Mouse (Mus musculus): ENCODE data around the gene Kcnh5. TPM values are rescaled to one million over a fixed set of nuclear protein-coding genes. Genes with fewer than 3 reads are reported as not detected.

Gene Kcnh5
- polyA plus RNA-seq, 1 experiment, result 0.14 TPM

- Histone ChIP-seq H3K4me1 (ENCODE audit: control insufficient read depth, insufficient read depth, low read length) (no peaks in the 10 kb centered on the region), H3K36me3 (ENCODE audit: control insufficient read depth, insufficient read depth, low read length) (no peaks in the 10 kb centered on the region), H3K4me3 (ENCODE audit: control insufficient read depth, low read depth, low read length) (no peak overlapping the region), H3K27ac (ENCODE audit: control insufficient read depth, insufficient read depth, low read depth, low read length) (no peak overlapping the region), H3K27me3 (ENCODE audit: control insufficient read depth, insufficient read depth, low read length) (no peaks in the 10 kb centered on the region)
- no peak for TF ChIP-seq CTCF (IDR thresholded peaks at IDR 0.05; ENCODE audit: control insufficient read depth, insufficient read depth, insufficient replicate concordance, low read depth, low read length)
- no peak for TF ChIP-seq POLR2A (IDR thresholded peaks at IDR 0.05; ENCODE audit: control insufficient read depth, low read depth, low read length)
Measured at GRCm38 (mm10) chr12:75170970-75171369, 6.2 kb downstream of the Kcnh5 start.

- Histone ChIP-seq H3K27me3 (ENCODE audit: control insufficient read depth, insufficient read depth, low read length) (no peaks in the 10 kb centered on the region), H3K36me3 (ENCODE audit: control insufficient read depth, insufficient read depth, low read length) (no peaks in the 10 kb centered on the region), H3K4me1 (ENCODE audit: control insufficient read depth, insufficient read depth, low read length) (no peaks in the 10 kb centered on the region), H3K4me3 (ENCODE audit: control insufficient read depth, low read depth, low read length) (no peak overlapping the region), H3K27ac (ENCODE audit: control insufficient read depth, insufficient read depth, low read depth, low read length) (no peak overlapping the region)
- no peak for TF ChIP-seq CTCF (IDR thresholded peaks at IDR 0.05; ENCODE audit: control insufficient read depth, insufficient read depth, insufficient replicate concordance, low read depth, low read length)
- no peak for TF ChIP-seq POLR2A (IDR thresholded peaks at IDR 0.05; ENCODE audit: control insufficient read depth, low read depth, low read length)
Measured at GRCm38 (mm10) chr12:75153076-75153568, 24.0 kb downstream of the Kcnh5 start.

- Histone ChIP-seq H3K4me1 (ENCODE audit: control insufficient read depth, insufficient read depth, low read length) (no peaks in the 10 kb centered on the region), H3K27ac (ENCODE audit: control insufficient read depth, insufficient read depth, low read depth, low read length) (no peak overlapping the region), H3K27me3 (ENCODE audit: control insufficient read depth, insufficient read depth, low read length) (no peaks in the 10 kb centered on the region), H3K4me3 (ENCODE audit: control insufficient read depth, low read depth, low read length) (no peak overlapping the region), H3K36me3 (ENCODE audit: control insufficient read depth, insufficient read depth, low read length) (no peaks in the 10 kb centered on the region)
- TF ChIP-seq CTCF (IDR thresholded peaks at IDR 0.05; ENCODE audit: control insufficient read depth, insufficient read depth, insufficient replicate concordance, low read depth, low read length) (no peak), POLR2A (IDR thresholded peaks at IDR 0.05; ENCODE audit: control insufficient read depth, low read depth, low read length) (no peak)
Measured at GRCm38 (mm10) chr12:75139792-75140191, 37.3 kb downstream of the Kcnh5 start.

GRCm38 (mm10) chr12:75091921-75092320, 85.2 kb downstream of the Kcnh5 start:
- no peaks in the 10 kb centered on the region for H3K36me3 ChIP-seq (ENCODE audit: control insufficient read depth, insufficient read depth, low read length)
- no peaks in the 10 kb centered on the region for H3K27me3 ChIP-seq (ENCODE audit: control insufficient read depth, insufficient read depth, low read length)
- H3K4me1 ChIP-seq (ENCODE audit: control insufficient read depth, insufficient read depth, low read length), result no peaks in the 10 kb centered on the region
- no peak overlapping the region for H3K4me3 ChIP-seq (ENCODE audit: control insufficient read depth, low read depth, low read length)
- no peak for TF ChIP-seq POLR2A (IDR thresholded peaks at IDR 0.05; ENCODE audit: control insufficient read depth, low read depth, low read length)
- TF ChIP-seq CTCF (IDR thresholded peaks at IDR 0.05; ENCODE audit: control insufficient read depth, insufficient read depth, insufficient replicate concordance, low read depth, low read length), result no peak
- H3K27ac ChIP-seq (ENCODE audit: control insufficient read depth, insufficient read depth, low read depth, low read length), result no peak overlapping the region

GRCm38 (mm10) chr12:75090957-75091356, 86.2 kb downstream of the Kcnh5 start:
- Histone ChIP-seq H3K4me1 (ENCODE audit: control insufficient read depth, insufficient read depth, low read length) (no peaks in the 10 kb centered on the region), H3K27me3 (ENCODE audit: control insufficient read depth, insufficient read depth, low read length) (no peaks in the 10 kb centered on the region), H3K36me3 (ENCODE audit: control insufficient read depth, insufficient read depth, low read length) (no peaks in the 10 kb centered on the region), H3K4me3 (ENCODE audit: control insufficient read depth, low read depth, low read length) (no peak overlapping the region), H3K27ac (ENCODE audit: control insufficient read depth, insufficient read depth, low read depth, low read length) (no peak overlapping the region)
- no peak for TF ChIP-seq CTCF (IDR thresholded peaks at IDR 0.05; ENCODE audit: control insufficient read depth, insufficient read depth, insufficient replicate concordance, low read depth, low read length)
- TF ChIP-seq POLR2A (IDR thresholded peaks at IDR 0.05; ENCODE audit: control insufficient read depth, low read depth, low read length), result no peak

GRCm38 (mm10) chr12:75077175-75077574, 100.0 kb downstream of the Kcnh5 start:
- no peak for TF ChIP-seq CTCF (IDR thresholded peaks at IDR 0.05; ENCODE audit: control insufficient read depth, insufficient read depth, insufficient replicate concordance, low read depth, low read length)
- TF ChIP-seq POLR2A (IDR thresholded peaks at IDR 0.05; ENCODE audit: control insufficient read depth, low read depth, low read length), result no peak
- H3K4me3 ChIP-seq (ENCODE audit: control insufficient read depth, low read depth, low read length), result no peak overlapping the region
- no peaks in the 10 kb centered on the region for H3K27me3 ChIP-seq (ENCODE audit: control insufficient read depth, insufficient read depth, low read length)
- H3K27ac ChIP-seq (ENCODE audit: control insufficient read depth, insufficient read depth, low read depth, low read length), result no peak overlapping the region
- H3K36me3 ChIP-seq (ENCODE audit: control insufficient read depth, insufficient read depth, low read length), result no peaks in the 10 kb centered on the region
- no peaks in the 10 kb centered on the region for H3K4me1 ChIP-seq (ENCODE audit: control insufficient read depth, insufficient read depth, low read length)

- TF ChIP-seq CTCF (IDR thresholded peaks at IDR 0.05; ENCODE audit: control insufficient read depth, insufficient read depth, insufficient replicate concordance, low read depth, low read length) (no peak), POLR2A (IDR thresholded peaks at IDR 0.05; ENCODE audit: control insufficient read depth, low read depth, low read length) (no peak)
- no peaks in the 10 kb centered on the region for H3K27me3 ChIP-seq (ENCODE audit: control insufficient read depth, insufficient read depth, low read length)
- H3K36me3 ChIP-seq (ENCODE audit: control insufficient read depth, insufficient read depth, low read length), result no peaks in the 10 kb centered on the region
- H3K4me3 ChIP-seq (ENCODE audit: control insufficient read depth, low read depth, low read length), result no peak overlapping the region
- no peaks in the 10 kb centered on the region for H3K4me1 ChIP-seq (ENCODE audit: control insufficient read depth, insufficient read depth, low read length)
- no peak overlapping the region for H3K27ac ChIP-seq (ENCODE audit: control insufficient read depth, insufficient read depth, low read depth, low read length)
Measured at GRCm38 (mm10) chr12:75071043-75071442, 106.1 kb downstream of the Kcnh5 start.

- Histone ChIP-seq H3K36me3 (ENCODE audit: control insufficient read depth, insufficient read depth, low read length) (no peaks in the 10 kb centered on the region), H3K4me1 (ENCODE audit: control insufficient read depth, insufficient read depth, low read length) (no peaks in the 10 kb centered on the region), H3K4me3 (ENCODE audit: control insufficient read depth, low read depth, low read length) (no peak overlapping the region), H3K27me3 (ENCODE audit: control insufficient read depth, insufficient read depth, low read length) (no peaks in the 10 kb centered on the region), H3K27ac (ENCODE audit: control insufficient read depth, insufficient read depth, low read depth, low read length) (no peak overlapping the region)
- no peak for TF ChIP-seq CTCF (IDR thresholded peaks at IDR 0.05; ENCODE audit: control insufficient read depth, insufficient read depth, insufficient replicate concordance, low read depth, low read length)
- no peak for TF ChIP-seq POLR2A (IDR thresholded peaks at IDR 0.05; ENCODE audit: control insufficient read depth, low read depth, low read length)
Measured at GRCm38 (mm10) chr12:75062571-75062970, 114.6 kb downstream of the Kcnh5 start.

Measured in testis, adult 2 months (tissue).